Mouse (Mus musculus) leukemia stem cell, adult 10-12 weeks (primary cell): ENCODE measurements around the gene Det1. TPM values are rescaled to one million over a fixed set of nuclear protein-coding genes. Genes with fewer than 3 reads are reported as not detected.

Experiments used
- polyA plus RNA-seq: library from polyadenylated mRNA; stranded (reverse); fragments of >175 nt; gene quantifications from 2 replicates; pipeline ENCODE4 v1.2.3, GENCODE M21; 2012; ENCODE audit warnings: low replicate concordance

Gene Det1
- polyA plus RNA-seq: 3.8 and 16.1 TPM in 2 replicates

DNA sequence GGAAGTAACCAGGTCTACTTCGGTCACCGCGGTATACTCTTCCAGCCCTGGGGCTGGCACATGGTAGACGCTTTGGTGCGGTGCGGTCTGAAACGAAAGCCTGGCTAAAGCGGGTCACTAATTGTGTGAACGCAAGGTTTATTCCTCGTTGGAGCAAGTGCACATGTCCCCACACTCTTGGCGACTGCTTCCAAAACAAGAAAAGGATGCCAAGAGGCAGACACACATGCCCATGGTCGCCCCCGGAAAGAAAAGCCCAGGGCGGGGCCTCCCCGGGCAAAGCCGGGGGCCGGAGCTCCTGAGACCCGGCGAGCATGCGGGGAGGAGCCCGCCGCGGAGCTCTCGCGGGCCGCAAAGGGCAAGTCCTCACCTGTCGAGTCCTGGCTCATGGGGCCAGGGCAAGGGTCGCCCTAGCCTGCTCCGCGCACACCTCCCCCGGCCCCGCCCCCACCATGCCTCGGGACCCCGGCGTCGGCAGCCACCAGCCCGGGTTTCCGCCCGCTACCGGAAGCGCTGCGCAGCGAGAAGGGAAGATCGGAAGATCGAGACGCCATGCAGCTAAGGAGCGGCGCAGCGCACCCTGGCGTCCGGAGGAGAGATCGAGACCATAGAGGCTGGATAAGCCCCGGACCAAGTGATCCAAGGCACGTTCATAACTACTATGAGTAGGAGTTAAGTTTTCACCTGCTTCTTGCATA lies at the start of gene Det1:
TSS of gene Det1 (minus strand) at position 527 of the 698 bp plus-strand sequence.

DNA sequence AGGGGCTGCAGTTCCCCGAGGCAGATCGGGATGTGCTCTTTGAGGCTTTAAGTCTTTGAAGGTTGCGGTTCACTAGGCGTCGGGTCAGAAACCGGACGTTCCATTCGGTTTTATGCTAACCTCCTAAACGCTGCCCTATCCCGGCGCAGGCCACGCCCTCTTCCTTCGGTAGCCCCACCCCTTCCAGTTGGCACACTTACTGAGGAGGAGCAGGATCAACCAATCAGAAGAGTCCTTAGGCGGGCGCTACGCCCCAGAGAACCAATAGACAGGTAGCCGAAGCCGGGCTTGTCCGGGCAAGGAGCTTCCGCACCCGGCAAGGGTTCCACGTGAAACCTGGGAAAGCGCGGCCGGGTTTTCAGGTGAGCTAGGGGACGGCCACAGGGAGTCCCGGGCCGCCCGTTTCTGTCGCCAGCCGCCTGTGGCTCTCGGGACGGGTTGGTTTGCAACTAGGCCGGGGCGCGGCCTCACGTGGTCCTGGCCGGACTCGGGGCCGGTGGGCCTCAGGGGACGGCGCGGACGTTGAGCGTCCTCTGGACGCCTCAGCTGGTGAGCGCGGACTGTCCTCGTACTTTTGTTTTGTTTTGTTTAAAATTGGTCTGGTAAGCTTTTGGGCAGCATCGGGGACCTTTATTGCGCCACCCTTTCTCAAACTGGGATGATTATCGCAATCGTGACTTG lies 48.7 kb upstream of the Det1 start, which contains the start of gene Aen:
TSS of gene Aen (plus strand) at position 202 of the 681 bp plus-strand sequence.

DNA sequence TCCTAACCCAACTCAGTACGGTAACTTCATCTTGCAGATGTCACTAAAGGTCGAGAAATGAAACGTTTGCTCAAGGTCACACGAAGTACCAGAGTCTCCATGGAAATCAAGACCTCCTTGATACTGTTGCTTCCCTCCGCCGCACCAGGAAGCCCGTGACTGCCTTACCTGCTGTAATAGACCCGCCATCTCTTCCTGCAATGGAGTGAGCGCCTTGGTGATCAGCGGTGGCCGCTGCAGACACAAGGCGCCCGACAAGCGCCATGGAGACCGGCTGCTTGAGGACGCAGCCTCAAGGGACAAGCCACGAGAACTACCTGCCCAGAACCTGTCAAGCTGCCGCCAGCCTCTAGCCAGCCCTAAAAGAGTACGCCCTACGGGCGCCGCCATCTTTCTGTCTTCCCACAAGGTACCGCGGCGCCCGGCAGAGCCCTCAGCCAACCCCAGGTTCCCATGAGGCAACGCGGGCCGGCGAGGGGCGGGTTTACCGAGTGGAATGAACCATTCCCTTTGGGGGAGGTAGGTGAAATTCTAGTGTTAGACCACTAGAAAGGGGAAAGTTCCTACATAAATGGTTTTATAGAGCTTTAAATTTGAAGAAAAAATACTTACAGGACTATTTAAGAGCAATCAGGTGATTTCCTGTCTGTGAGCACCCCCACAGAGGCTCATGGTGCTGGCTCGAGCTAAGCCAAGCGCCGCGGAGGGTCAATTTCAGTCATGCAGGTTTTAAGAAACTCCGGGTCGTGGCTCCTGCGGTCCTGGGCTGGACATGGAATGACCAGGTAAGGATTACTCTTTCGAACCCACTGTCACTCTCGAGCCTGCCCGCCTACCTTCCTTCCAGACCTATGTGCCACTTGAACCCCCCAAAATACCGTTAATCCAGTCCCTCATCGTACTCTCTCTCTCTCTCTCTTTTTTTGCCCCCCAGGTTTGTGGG lies 64.2 kb downstream of the Det1 start, which contains the start of the genes Mrps11 and Mrpl46:
TSS of gene Mrps11 (plus strand) at position 481 of the 943 bp plus-strand sequence.
TSS of gene Mrpl46 (minus strand) at position 893 of the 943 bp plus-strand sequence.

Other genes with a start within 250 kb of the Det1 start
- gene Ntrk3, start 109.3 kb downstream of the Det1 start, polyA plus RNA-seq: 0.49 TPM in 1 of 2 replicates, not detected in the other
- 64.6 and 78.4 TPM in 2 replicates for gene Mrps11, start 64.1 kb downstream of the Det1 start, polyA plus RNA-seq
- 1.0 and 14.9 TPM in 2 replicates for gene Mrpl46, start 63.7 kb downstream of the Det1 start, polyA plus RNA-seq
- 39.7 and 213 TPM in 2 replicates for gene Aen, start 48.6 kb upstream of the Det1 start, polyA plus RNA-seq
- gene Isg20, start 66.2 kb upstream of the Det1 start, polyA plus RNA-seq: 80.9 and 104 TPM in 2 replicates
- gene Acan, start 206.2 kb upstream of the Det1 start, polyA plus RNA-seq: not detected in 2 replicates